Mouse (Mus musculus) thymus, postnatal 0 days (tissue): ENCODE data around the gene Ankrd33b. TPM values are rescaled to one million over a fixed set of nuclear protein-coding genes. Genes with fewer than 3 reads are reported as not detected.

Experiments
- DNase-seq: peaks from one replicate; pipeline ENCODE4 v3.0.0-alpha.2; 2015; ENCODE audit warnings: low spot score
- polyA plus RNA-seq: library from polyadenylated mRNA; unstranded; fragments of >200 nt; fragmentation: Nextera tagmentation; extraction: Ambion mirVana; gene quantifications from 2 replicates; pipeline ENCODE4 v1.2.1, GENCODE M21; 2015

The Ankrd33b gene
- polyA plus RNA-seq, 1 experiment from 2014 or later, result 10.8 TPM

DNA sequence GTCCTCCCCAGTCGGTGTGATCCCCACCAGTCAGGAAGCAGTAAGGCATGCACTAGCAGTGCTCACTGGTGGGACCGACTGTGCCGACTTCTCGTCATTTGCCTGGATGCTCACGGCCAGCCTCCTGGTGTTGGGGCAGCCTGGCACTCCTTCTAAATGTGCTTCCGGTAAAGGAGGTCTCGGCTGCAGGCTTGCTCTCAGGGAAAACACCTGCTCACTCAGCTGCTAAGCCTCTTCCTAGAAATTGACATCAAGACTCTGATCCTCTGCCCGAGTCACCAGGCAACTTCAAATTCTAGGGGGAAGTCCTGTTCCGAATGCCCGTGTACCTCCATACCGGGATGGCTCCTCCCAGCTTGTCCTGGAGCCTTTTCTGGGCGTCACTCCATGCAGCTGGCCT is 101.7 kb downstream of the Ankrd33b start:
- DNase-seq, result no peak

DNA sequence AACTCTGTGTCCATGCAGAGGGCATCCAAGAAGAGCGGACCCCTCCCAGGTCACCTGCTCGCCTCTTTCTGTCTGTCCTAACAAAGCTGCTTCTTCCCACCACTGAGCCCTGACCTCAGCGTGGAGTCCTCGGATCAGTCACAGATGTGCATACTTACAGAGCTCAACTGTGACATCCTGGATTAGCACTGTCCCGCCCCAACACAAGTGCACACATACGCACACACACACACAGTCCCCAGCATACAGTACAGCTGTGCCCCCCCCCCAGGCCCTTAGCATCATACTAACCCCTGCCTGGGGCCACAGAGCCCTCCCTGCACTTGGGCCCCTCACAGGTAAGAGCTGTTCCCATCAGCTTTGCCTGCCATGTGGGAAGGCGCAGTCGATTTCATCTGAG is 102.1 kb downstream of the Ankrd33b start:
- DNase-seq, result no peak

DNA sequence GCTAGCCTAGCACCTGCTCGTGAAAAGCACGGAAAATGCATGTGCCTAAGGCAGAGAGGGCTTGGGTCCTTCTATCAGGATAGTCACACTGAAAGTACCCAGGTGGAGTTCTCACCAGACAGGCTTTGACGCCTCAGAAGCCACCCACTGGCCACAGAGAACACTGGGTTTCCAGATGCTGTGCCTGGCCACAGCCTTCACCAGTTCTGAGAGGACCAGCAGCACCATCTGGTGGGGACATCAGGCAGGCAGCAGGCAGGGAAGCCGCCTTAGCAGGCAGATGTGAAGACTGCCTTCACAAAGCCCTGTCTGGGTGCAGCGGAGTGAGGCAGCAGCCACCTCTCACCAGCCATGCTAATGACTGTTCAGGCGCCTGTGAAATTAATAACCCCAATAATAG is 102.7 kb downstream of the Ankrd33b start:
- peak; percentile 83 for DNase-seq

DNA sequence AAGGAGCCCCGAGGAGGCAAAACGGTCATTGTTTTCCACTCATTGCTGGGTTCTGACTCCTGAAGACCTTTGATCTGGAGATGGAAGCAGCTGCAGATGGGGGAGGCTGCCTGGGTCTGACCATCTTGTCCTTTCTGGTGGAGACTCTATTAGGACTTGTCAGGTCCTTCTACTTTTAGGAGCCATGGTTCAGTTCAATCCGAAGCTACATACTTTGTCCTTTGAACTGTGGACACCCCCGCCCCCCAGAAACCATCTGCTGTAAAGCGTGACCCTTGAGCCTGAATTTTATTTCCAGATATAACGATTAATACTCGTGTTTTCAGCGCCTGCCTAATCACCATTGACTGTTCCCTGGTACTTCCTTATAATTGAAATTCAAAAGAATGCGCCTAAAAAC is 105.2 kb downstream of the Ankrd33b start:
- no peak for DNase-seq

DNA sequence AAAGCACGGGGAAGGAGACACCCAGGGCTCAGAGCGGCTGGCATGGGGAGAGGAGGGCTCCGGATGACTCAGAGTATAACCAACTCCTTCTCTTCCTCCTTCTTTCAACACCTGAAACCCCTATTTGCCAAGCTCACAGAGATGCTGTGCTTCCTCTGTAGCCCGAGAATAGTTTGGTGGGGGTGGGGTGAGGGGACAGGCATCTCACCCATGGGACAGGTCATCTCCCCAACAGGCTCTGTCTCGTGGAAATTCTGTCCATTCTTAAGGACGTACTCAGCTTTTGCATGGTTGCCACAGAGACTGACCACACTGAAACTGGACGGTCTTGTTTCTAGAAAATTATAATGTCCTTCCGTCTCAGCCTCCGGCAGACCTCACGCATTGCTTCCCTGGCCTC is 106.4 kb downstream of the Ankrd33b start:
- DNase-seq, result no peak

- peak; percentile 21 for DNase-seq
Observed at GRCm38 (mm10) chr15:31258693-31259439, 108.7 kb downstream of the Ankrd33b start.

- peak; percentile 69 for DNase-seq
Observed at GRCm38 (mm10) chr15:31258029-31258692, 109.4 kb downstream of the Ankrd33b start.

- no peak for DNase-seq
Observed at GRCm38 (mm10) chr15:31257329-31257728, 110.2 kb downstream of the Ankrd33b start.

GRCm38 (mm10) chr15:31255762-31256161 is 111.8 kb downstream of the Ankrd33b start:
- no peak for DNase-seq

DNA sequence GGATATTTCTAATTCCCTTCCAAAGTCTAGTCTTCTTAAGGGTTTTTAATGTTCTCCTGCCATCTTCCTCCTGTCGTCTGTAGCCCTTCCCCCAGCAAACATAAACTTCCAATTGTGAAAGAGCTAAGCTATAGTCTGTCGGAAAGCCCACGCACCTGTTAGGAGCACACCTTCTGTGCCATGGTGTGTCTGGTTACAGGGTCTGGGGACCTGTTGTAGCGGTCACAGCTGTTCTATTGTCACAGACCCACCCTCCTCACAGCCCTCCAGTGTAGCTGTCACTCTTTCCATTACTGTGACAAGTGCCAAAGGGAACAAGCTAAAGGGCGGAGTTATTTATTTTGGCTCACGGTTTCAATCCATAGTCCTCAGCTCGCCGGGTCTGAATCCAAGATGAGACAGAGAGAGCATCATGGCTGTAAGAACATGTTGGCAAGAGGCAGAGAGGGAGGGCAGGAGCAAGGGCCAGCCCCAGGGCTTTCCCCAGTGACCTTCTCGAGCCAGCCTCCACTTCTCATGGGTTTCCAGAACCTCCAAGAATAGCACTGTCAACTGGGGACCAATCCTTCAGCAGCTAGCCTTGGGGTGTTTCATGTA is 112.5 kb downstream of the Ankrd33b start:
- no peak for DNase-seq

DNA sequence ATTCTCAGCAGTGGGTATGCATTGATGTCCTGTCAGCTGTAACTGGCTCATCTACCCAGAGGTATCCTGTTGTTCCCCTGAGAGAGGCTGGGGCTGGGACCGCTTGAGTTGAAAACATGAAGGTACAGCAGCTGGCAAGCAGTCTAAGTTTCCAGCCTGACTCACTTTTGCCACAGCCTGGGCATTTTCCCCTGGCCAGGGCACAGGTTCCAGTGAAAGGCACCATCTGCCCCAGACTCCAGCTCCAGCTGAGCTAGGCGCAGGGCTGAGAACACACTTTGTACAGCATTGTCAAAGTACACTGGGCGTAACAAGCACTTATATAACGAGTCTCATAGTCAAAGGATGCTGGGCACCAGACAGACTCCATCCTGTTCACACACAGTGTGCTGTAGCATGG is 113.6 kb downstream of the Ankrd33b start:
- no peak for DNase-seq

DNA sequence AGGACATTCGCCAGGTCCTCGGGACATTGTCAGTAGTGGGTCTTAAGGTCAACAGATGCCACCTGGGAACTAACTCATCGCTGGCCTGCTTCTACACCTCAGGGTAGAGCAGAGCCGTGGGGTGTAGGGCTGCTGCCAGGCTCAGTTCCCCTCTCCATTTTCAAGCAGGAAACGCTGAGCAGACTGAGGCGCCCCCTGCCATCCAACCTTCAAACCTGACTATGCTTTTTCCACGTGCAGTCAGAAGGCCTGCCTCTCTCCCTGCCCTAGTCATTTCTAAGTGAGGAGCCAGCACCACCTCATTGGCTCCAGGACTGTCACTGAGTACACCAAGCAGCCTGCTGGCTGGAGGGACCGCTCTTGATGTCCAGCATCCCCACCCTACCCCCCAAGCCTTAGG is 114.1 kb downstream of the Ankrd33b start:
- DNase-seq, result peak; percentile 41

GRCm38 (mm10) chr15:31252590-31253311 is 114.8 kb downstream of the Ankrd33b start:
- no peak for DNase-seq

GRCm38 (mm10) chr15:31251189-31251588 is 116.3 kb downstream of the Ankrd33b start:
- no peak for DNase-seq

GRCm38 (mm10) chr15:31250676-31251075 is 116.8 kb downstream of the Ankrd33b start:
- no peak for DNase-seq

- DNase-seq, result no peak
Observed at GRCm38 (mm10) chr15:31250027-31250426, 117.5 kb downstream of the Ankrd33b start.

DNA sequence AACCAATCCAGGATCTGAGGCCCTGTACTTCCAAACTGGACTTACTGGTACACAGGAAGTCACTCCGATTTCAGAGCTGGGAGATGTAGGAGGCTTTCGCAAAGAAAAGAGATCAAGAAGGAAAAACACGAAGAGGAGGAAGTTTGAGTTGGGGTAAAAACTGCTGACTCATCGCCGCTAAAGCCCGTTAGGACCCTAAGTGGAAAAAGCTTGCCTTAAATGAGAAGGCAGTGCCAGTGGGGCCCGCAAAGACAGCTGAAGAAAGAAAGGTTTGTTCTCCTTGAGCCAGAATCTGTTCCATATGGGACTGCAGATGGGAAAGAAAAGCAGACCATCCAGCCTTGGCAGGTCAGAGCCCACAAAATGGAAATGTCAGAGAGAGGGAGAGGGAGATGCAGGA is 118.6 kb downstream of the Ankrd33b start:
- peak; percentile 35 for DNase-seq

DNA sequence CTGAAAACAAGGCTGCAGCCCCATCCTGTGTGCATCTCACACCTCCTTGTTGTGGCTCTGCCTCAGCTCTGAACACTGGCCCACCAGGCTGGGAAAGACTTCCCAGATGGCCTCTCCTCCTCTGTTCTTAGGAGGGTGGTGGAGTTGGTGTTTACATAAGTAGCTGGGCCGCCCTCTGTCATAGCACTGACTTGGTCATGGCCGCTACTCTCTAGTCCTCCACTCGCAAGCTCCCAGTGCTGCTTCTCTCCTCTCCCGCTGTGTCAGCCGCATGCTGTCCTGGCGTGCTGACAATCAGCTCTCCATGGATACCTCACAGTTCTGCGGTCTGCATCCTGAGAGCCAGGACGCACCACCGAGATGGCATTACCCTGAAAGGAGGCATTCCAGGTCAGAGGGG is 120.5 kb downstream of the Ankrd33b start:
- DNase-seq, result no peak

DNA sequence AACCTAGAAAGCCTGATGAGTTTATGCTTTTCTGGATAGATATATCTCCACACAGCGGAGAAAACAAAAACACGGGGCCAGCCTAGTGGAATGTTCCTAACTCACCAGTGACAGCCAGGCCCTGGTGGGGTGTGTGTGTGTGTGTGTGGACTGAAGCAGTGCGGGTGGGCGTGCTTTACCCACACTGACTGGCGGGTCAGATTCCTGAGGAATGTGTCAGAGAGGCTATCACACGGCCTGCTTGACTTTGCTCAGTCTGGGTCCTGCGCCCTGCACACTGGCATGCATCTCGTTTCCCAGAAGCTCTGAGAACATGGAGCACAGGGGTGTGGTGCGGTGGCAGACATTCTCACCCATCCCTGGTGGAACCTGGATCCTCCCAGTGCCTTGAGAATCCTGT is 121.6 kb downstream of the Ankrd33b start:
- DNase-seq, result no peak

DNA sequence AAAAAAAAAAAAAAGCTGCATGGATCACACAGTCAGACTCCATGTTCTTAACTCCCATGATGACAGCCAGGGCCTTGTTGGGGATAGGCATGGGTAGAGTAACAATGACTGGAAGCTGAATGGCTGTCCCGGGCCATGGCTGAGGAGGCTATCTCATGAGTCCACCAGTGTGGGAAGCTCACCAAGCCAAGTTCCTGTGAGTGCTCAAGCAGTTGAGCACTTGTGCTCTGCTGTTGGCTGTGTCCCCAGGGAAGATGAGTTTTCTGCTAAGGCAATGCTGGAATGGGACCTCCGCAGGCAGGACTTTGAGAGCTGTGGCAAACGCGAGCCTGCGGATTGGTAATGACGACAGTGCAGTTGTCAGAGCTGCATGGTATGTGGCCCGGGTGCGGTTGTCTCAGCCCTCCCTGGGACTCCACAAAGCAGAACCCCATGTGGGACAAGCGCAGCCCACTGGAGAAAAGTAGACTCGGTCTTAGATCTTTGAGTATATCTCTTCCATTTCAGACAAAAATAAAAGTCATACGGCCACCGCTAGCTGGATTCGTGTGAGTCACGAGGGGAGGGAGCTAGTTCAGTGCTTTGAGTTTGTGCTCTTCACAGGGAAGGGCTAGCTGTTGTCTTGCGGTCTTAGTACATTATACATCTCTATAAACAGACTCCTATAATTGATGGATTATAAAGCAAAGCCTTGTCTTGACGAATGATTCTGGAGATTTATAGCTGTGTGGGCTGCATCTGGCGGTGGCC is 122.7 kb downstream of the Ankrd33b start:
- DNase-seq, result no peak

- DNase-seq, result no peak
Observed at GRCm38 (mm10) chr15:31243260-31243659, 124.3 kb downstream of the Ankrd33b start.
